Mouse (Mus musculus) midbrain, embryonic 13.5 days (tissue): Measurements from ENCODE around the gene Nkd1. TPM values are rescaled to one million over a fixed set of nuclear protein-coding genes. Genes with fewer than 3 reads are reported as not detected.
A peak's percentile ranks its signal among the peaks of the same experiment; 100 is the strongest.

Experiments
- ATAC-seq: fragments of 200-750 bp; cut with Nextera tagmentation; 2 replicates; pipeline ENCODE4 v1.8.0; 2017; ENCODE audit warnings: mild to moderate bottlenecking, moderate TSS enrichment, moderate library complexity
- H3K27ac ChIP-seq: fragments of 300-500 bp; sonication (generic); 2 replicates; pipeline ENCODE4 v1.5.1; 2015; ENCODE audit warnings: inconsistent platforms, mild to moderate bottlenecking, moderate library complexity
- H3K27me3 ChIP-seq: fragments of 300-500 bp; sonication (generic); 2 replicates; pipeline ENCODE4 v1.6.1; 2015; ENCODE audit warnings: mild to moderate bottlenecking, inconsistent platforms
- H3K36me3 ChIP-seq: fragments of 300-500 bp; sonication (generic); 2 replicates; pipeline ENCODE4 v1.6.1; 2015; ENCODE audit warnings: mild to moderate bottlenecking, inconsistent platforms
- H3K4me1 ChIP-seq: fragments of 300-500 bp; sonication (generic); replicated peaks from 2 replicates; pipeline ENCODE4 v1.6.1; 2015; ENCODE audit warnings: inconsistent platforms
- H3K4me2 ChIP-seq: fragments of 300-500 bp; sonication (generic); replicated peaks from 2 replicates; pipeline ENCODE4 v1.6.1; 2015; ENCODE audit warnings: moderate library complexity, mild to moderate bottlenecking, inconsistent platforms
- H3K4me3 ChIP-seq: fragments of 300-500 bp; sonication (generic); replicated peaks from 2 replicates; pipeline ENCODE4 v1.5.1; 2015; ENCODE audit warnings: mild to moderate bottlenecking, inconsistent platforms
- H3K9ac ChIP-seq: fragments of 300-500 bp; sonication (generic); replicated peaks from 2 replicates; pipeline ENCODE4 v1.6.1; 2015; ENCODE audit warnings: mild to moderate bottlenecking, inconsistent platforms
- H3K9me3 ChIP-seq: fragments of 300-500 bp; sonication (generic); 2 replicates; pipeline ENCODE4 v1.6.1; 2016; ENCODE audit warnings: mild to moderate bottlenecking, inconsistent platforms
- WGBS: fragments of 180-500 bp; shearing (Covaris S2); methylation state at CpG from one replicate; pipeline ENCODE4 v1.1.7; 2015; 5-methylcytosine and 5-hydroxymethylcytosine counted together
- polyA plus RNA-seq: library from polyadenylated mRNA; unstranded; fragments of >200 nt; fragmentation: Nextera tagmentation; extraction: Ambion mirVana; gene quantifications from 2 replicates; pipeline ENCODE4 v1.2.1, GENCODE M21; 2015

Gene Nkd1
- polyA plus RNA-seq, 1 experiment from 2014 or later: 79.8 TPM

GRCm38 (mm10) chr8:88604065-88605038 lies 83.2 kb downstream of the Nkd1 start:
- peak overlapping the region; percentile 33 for H3K4me3 ChIP-seq
- H3K36me3 ChIP-seq: no peaks in the 10 kb centered on the region
- peak overlapping the region; percentile 62 for H3K27ac ChIP-seq
- H3K4me1 ChIP-seq: peaks cover 30% of the 10 kb centered on the region
- WGBS: 2% methylated on average over 20 of the region's 20 CpGs
- peak overlapping the region; percentile 32; the same call in 1 of the 2 replicates for H3K9ac ChIP-seq
- H3K9me3 ChIP-seq: no peaks in the 10 kb centered on the region
- peak; percentile 92 for ATAC-seq
- no peaks in the 10 kb centered on the region for H3K27me3 ChIP-seq
- H3K4me2 ChIP-seq: peak overlapping the region; percentile 58

DNA sequence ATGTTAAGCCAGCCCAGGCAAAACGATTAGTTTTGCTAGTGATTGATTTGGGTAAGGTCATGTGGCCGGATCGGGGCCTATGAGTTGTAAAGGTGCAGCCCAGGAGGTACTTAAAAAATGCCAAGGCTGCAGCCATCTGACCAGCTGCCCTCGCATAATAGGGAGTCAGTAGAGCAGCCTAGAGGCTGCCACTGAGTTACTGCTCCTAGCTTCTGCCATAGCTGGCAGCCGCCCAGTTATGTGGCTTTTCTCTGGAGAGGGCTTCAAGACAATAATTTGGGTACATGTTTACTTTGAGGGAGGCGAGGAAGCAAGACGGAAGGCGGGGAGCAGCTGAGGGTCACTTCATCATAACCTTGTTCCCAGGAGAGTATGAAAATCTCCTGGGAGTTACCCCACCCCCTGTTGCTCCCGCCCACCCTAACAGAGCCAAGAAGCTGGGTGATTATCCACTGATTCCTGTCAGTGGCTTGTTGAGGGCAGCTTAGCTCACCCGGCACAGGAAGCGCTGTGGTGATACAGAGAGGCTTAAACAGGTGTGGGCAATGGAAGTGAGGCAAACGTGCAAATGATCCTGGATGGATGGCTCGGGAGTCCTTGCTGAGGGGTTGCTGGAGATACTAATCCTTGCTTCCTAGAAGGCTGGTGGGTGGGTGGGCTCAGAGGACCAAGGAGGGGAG lies 84.3 kb downstream of the Nkd1 start:
- Histone ChIP-seq H3K4me3 (no peak overlapping the region), H3K36me3 (no peaks in the 10 kb centered on the region), H3K27me3 (no peaks in the 10 kb centered on the region), H3K27ac (peak overlapping the region; percentile 10; the same call in 1 of the 2 replicates), H3K9me3 (no peaks in the 10 kb centered on the region), H3K9ac (no peak overlapping the region), H3K4me2 (no peak overlapping the region), H3K4me1 (peaks cover 30% of the 10 kb centered on the region)
- no peak for ATAC-seq
- 34% methylated on average over 13 of the region's 13 CpGs for WGBS

GRCm38 (mm10) chr8:88609036-88609435 lies 87.9 kb downstream of the Nkd1 start:
- Histone ChIP-seq H3K9me3 (no peaks in the 10 kb centered on the region), H3K4me3 (no peak overlapping the region), H3K27me3 (0 out of 2 replicates have a peak, but pooled peaks cover 5% of the 10 kb centered on the region), H3K36me3 (no peaks in the 10 kb centered on the region), H3K9ac (no peak overlapping the region), H3K4me2 (no peak overlapping the region), H3K27ac (no peak overlapping the region), H3K4me1 (peaks cover 18% of the 10 kb centered on the region)
- no peak for ATAC-seq
- WGBS: 81% methylated on average over 8 of the region's 8 CpGs

DNA sequence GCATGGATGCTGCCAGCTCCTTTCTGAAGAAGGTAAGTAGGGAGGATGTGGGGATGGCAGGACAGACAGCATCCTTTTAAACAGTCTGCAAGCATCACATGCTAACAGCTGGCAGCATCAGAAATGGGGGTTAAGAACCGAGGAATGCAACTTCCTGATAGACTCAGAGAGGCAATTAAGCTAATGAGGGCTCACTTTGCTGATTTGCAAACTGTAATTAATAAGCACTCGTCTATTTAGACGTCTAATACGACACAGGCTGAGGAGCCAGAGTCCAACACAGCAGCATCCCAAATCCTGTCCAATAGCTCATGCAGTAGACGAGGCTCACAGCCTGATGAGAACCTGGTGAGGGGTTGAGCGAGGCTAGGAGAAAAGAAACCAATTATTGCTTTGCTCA lies 89.1 kb downstream of the Nkd1 start:
- Histone ChIP-seq H3K9ac (no peak overlapping the region), H3K4me1 (peaks cover 9% of the 10 kb centered on the region), H3K36me3 (no peaks in the 10 kb centered on the region), H3K27me3 (0 out of 2 replicates have a peak, but pooled peaks cover 5% of the 10 kb centered on the region), H3K27ac (no peak overlapping the region), H3K9me3 (no peaks in the 10 kb centered on the region), H3K4me2 (no peak overlapping the region), H3K4me3 (no peak overlapping the region)
- ATAC-seq: no peak
- 70% methylated on average over 6 of the region's 6 CpGs for WGBS

GRCm38 (mm10) chr8:88614981-88615380 lies 93.8 kb downstream of the Nkd1 start:
- Histone ChIP-seq H3K27me3 (peaks cover 5% of the 10 kb centered on the region; the same call in 1 of the 2 replicates), H3K9ac (no peak overlapping the region), H3K4me1 (0 out of 2 replicates have a peak, but pooled peaks cover 3% of the 10 kb centered on the region), H3K27ac (no peak overlapping the region), H3K4me3 (no peak overlapping the region), H3K9me3 (no peaks in the 10 kb centered on the region), H3K36me3 (no peaks in the 10 kb centered on the region), H3K4me2 (no peak overlapping the region)
- 67% methylated on average over 5 of the region's 5 CpGs for WGBS
- no peak for ATAC-seq

GRCm38 (mm10) chr8:88618612-88619011 lies 97.5 kb downstream of the Nkd1 start:
- Histone ChIP-seq H3K4me1 (peaks cover 3% of the 10 kb centered on the region; the same call in 1 of the 2 replicates), H3K27ac (no peak overlapping the region), H3K36me3 (no peaks in the 10 kb centered on the region), H3K4me2 (no peak overlapping the region), H3K9ac (no peak overlapping the region), H3K9me3 (no peaks in the 10 kb centered on the region), H3K27me3 (peaks cover 22% of the 10 kb centered on the region), H3K4me3 (no peak overlapping the region)
- WGBS: 84% methylated on average over 5 of the region's 5 CpGs
- no peak for ATAC-seq

DNA sequence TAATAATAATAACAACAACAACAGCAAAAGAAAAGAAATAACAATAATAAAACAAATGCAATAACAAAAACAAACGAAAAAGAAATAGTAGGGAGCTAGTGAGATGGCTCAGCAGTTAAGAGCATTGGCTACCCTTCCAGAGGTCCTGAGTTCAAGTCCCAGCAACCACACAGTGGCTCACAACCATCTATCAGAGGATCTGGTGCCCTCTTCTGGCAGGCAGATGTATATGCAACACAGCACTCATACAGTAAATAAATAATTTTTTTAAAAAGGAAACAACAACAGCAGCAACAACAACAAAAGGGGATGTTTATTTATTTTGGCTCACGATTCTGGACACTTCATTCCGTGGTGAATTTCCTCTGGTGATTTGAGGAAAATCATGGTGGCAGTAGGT lies 98.4 kb downstream of the Nkd1 start:
- Histone ChIP-seq H3K4me3 (no peak overlapping the region), H3K27ac (no peak overlapping the region), H3K27me3 (peaks cover 22% of the 10 kb centered on the region), H3K4me1 (peaks cover 3% of the 10 kb centered on the region; the same call in 1 of the 2 replicates), H3K9ac (no peak overlapping the region), H3K36me3 (no peaks in the 10 kb centered on the region), H3K4me2 (no peak overlapping the region), H3K9me3 (no peaks in the 10 kb centered on the region)
- WGBS: 75% methylated on average over 3 of the region's 3 CpGs
- no peak for ATAC-seq

DNA sequence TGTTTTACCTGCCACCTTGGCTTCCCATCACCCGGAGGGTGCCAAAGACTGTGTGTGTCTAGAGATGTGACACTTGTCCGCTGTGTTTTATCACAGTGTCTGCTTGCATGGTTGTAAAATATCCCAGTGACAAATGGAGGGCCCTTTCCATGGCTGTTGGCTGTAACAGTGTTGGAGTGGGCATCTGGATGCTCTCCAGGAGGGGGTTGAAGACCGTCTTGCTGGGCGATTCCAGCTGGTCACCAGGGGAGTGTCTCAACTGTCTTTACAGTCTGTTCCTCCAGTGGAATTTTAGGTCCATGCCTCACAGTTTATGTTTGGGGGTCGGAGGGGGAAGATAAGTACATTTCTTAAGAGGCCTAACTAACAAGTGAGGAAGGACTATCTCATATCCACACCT lies 99.8 kb downstream of the Nkd1 start:
- Histone ChIP-seq H3K9ac (no peak overlapping the region), H3K27ac (no peak overlapping the region), H3K36me3 (no peaks in the 10 kb centered on the region), H3K4me3 (no peak overlapping the region), H3K9me3 (no peaks in the 10 kb centered on the region), H3K4me2 (no peak overlapping the region), H3K4me1 (no peaks in the 10 kb centered on the region; the same call in 1 of the 2 replicates), H3K27me3 (peaks cover 34% of the 10 kb centered on the region)
- 76% methylated on average over 5 of the region's 5 CpGs for WGBS
- no peak for ATAC-seq

DNA sequence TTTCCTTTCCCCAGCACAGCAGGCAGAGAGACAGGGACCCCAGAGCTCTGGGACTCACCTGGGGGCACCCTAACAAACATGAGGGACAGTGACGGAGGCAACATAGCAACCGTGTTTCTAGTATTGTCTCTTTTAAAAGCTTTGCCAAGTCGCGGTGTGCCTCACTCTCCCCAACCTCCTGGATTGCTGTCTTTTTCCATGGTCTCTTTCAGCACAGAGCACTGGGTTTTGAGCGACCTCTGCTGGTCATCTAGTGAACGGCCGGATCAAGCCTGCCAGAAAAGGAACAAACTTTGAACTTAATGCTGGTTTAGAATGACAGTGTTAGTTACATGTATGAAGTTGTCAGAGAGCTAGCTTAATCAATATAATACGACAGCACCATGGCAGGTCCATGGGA lies 100.3 kb downstream of the Nkd1 start:
- no peak overlapping the region for H3K4me2 ChIP-seq
- WGBS: 2% methylated on average over 8 of the region's 8 CpGs
- H3K4me3 ChIP-seq: no peak overlapping the region
- peaks cover 39% of the 10 kb centered on the region for H3K27me3 ChIP-seq
- no peaks in the 10 kb centered on the region for H3K36me3 ChIP-seq
- H3K27ac ChIP-seq: no peak overlapping the region
- no peaks in the 10 kb centered on the region for H3K9me3 ChIP-seq
- no peak for ATAC-seq
- no peaks in the 10 kb centered on the region; the same call in 1 of the 2 replicates for H3K4me1 ChIP-seq
- H3K9ac ChIP-seq: no peak overlapping the region

GRCm38 (mm10) chr8:88623351-88623750 lies 102.2 kb downstream of the Nkd1 start:
- ATAC-seq: no peak
- Histone ChIP-seq H3K27me3 (peaks cover 44% of the 10 kb centered on the region), H3K9me3 (no peaks in the 10 kb centered on the region), H3K36me3 (no peaks in the 10 kb centered on the region), H3K9ac (no peak overlapping the region), H3K27ac (no peak overlapping the region), H3K4me3 (no peak overlapping the region), H3K4me2 (no peak overlapping the region), H3K4me1 (peaks cover 10% of the 10 kb centered on the region)
- 71% methylated on average over 3 of the region's 3 CpGs for WGBS

DNA sequence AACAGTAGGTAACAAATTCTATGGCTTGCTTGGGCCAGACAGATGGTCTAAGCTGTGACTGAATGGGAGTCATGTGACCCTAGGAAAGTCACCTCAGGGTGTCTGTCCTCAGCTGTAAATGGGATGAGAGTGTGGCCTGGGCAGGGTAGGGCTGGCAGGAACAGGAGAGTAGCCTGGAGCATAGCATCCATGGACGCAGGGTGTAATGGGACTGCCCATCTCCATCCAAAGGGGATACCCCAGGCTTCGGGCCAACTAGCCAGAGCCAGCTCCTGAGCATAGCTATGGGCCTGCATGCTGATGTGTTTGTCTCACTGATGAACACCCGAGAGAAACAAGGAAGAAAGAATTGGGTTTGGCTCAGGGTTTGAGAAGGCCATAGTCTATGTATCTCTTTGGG lies 103.1 kb downstream of the Nkd1 start:
- no peak for ATAC-seq
- Histone ChIP-seq H3K4me1 (peaks cover 17% of the 10 kb centered on the region), H3K27ac (no peak overlapping the region), H3K9me3 (no peaks in the 10 kb centered on the region), H3K4me3 (no peak overlapping the region), H3K4me2 (no peak overlapping the region), H3K36me3 (no peaks in the 10 kb centered on the region), H3K27me3 (peaks cover 53% of the 10 kb centered on the region), H3K9ac (no peak overlapping the region)
- WGBS: 84% methylated on average over 3 of the region's 3 CpGs

- no peak for ATAC-seq
- Histone ChIP-seq H3K4me2 (peak overlapping the region; percentile 73), H3K4me3 (no peak overlapping the region; the same call in 1 of the 2 replicates), H3K9ac (no peak overlapping the region), H3K9me3 (no peaks in the 10 kb centered on the region), H3K27me3 (peaks cover 49% of the 10 kb centered on the region), H3K27ac (no peak overlapping the region), H3K36me3 (no peaks in the 10 kb centered on the region), H3K4me1 (peaks cover 17% of the 10 kb centered on the region)
- 76% methylated on average over 3 of the region's 3 CpGs for WGBS
These were observed 105.3 kb downstream of the Nkd1 start for GRCm38 (mm10) chr8:88626433-88626832.
